8 mouse cellular contexts compared by ENCODE assay signal in the genomic region with DNA sequence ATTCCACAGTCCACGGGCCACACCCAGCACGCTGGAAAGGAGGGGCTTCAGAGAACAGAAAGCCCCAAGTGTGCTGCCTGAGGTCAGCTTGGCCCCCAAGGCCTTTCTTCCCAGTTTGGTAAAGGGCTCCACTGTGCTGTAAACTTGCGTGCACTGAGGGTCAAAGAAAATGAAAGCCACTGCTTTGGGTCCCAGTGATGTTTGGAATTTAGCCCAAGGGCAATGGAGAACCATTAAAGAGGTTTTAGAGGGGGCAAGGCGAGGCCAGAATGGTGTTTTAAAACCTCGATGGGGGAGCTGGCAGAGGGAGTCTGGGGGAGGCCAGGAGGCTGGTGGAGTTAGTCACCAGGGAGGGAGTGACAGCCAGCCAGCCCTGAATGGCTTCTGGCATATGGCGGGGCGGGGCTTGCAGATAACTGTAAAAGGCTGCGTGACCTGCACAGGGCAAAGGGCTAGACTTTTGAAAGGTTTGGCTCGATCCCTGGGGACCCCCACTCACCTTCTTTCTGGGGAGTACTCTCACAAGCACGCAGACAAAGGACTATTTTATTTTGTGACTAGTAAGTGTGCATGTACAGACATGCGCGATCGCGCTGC. TPM values are rescaled to one million over a fixed set of nuclear protein-coding genes. Genes with fewer than 3 reads are reported as not detected.
DNase-seq lines count a peak whose midpoint lies in the region; ATAC-seq and TF ChIP-seq lines count a peak whose summit lies in the region.
"Had no signal": no experiment of that assay in that cellular context is flagged by ENCODE, and none has a peak within 500 bp of the region (broad histone marks: within the 10 kb centered on the region; RNA-seq: fewer than 3 reads in every experiment).

No protein-coding gene starts in this region.

- 67% methylated on average over 14 of the region's 14 CpGs for WGBS in midbrain, embryonic 11.5 days
- WGBS in midbrain, postnatal 0 days = 60% methylated on average over 14 of the region's 14 CpGs
- 42% methylated on average over 14 of the region's 14 CpGs for whole genome bisulfite sequencing in embryonic facial prominence, embryonic 11.5 days
- 47% methylated on average over 14 of the region's 14 CpGs for WGBS in stomach, postnatal 0 days

- H3K27me3 ChIP-seq in midbrain, embryonic 11.5 days (ENCODE audit: control insufficient read depth, insufficient read depth, low read length) = no peaks in the 10 kb centered on the region
- no peaks in the 10 kb centered on the region for H3K27me3 ChIP-seq in midbrain, postnatal 0 days (ENCODE audit: insufficient read depth, low read length)
- no peaks in the 10 kb centered on the region for H3K27me3 ChIP-seq in embryonic facial prominence, embryonic 11.5 days (ENCODE audit: control insufficient read depth, insufficient read depth, low read length)
- H3K27me3 ChIP-seq in stomach, postnatal 0 days (ENCODE audit: control insufficient read depth, insufficient read depth, low read length) = no peaks in the 10 kb centered on the region
- H3K27me3 ChIP-seq: Patski had no signal

- TF ChIP-seq EP300 in stomach, postnatal 0 days (optimal IDR thresholded peaks at IDR 0.05) = no peak

- no peak overlapping the region for H3K4me2 ChIP-seq in midbrain, embryonic 11.5 days
- no peak overlapping the region for H3K4me2 ChIP-seq in midbrain, postnatal 0 days (ENCODE audit: low read depth, low read length, poor library complexity, severe bottlenecking)
- H3K4me2 ChIP-seq in embryonic facial prominence, embryonic 11.5 days (ENCODE audit: low read depth, low read length) = no peak overlapping the region
- H3K4me2 ChIP-seq in stomach, postnatal 0 days (replicated peaks; ENCODE audit: low read depth) = 0 out of 2 replicates have a peak overlapping the region, but pooled peaks have one; percentile 11

- H3K9ac ChIP-seq in midbrain, embryonic 11.5 days (ENCODE audit: low read length) = no peak overlapping the region
- no peak overlapping the region for H3K9ac ChIP-seq in midbrain, postnatal 0 days (replicated peaks; ENCODE audit: low read length, poor library complexity, severe bottlenecking)
- peak overlapping the region; percentile 25; the same call in 1 of the 2 replicates for H3K9ac ChIP-seq in embryonic facial prominence, embryonic 11.5 days (replicated peaks; ENCODE audit: low read length)
- no peak overlapping the region for H3K9ac ChIP-seq in stomach, postnatal 0 days (ENCODE audit: low read length)

- DNase-seq in midbrain, embryonic 11.5 days (ENCODE audit: low spot score, missing footprints) = peak; percentile 91
- no peak for DNase-seq in midbrain, postnatal 0 days (ENCODE audit: low spot score)
- DNase-seq in embryonic facial prominence, embryonic 11.5 days (ENCODE audit: low spot score) = peak; percentile 59
- DNase-seq in liver = peak; percentile 76
- DNase-seq in stomach, postnatal 0 days (ENCODE audit: low spot score) = peak; percentile 63
- no peak for DNase-seq in heart, postnatal 10 days
- no peak for DNase-seq in thymus, postnatal 25 days

- ATAC-seq in midbrain, embryonic 11.5 days (ENCODE audit: low FRiP score) = no peak
- no peak for ATAC-seq in midbrain, postnatal 0 days (ENCODE audit: low FRiP score)
- peak; percentile 58; the same call in 1 of the 2 replicates for ATAC-seq in embryonic facial prominence, embryonic 11.5 days (replicated peaks; ENCODE audit: insufficient number of reproducible peaks, low FRiP score, low TSS enrichment, low read depth)
- ATAC-seq in stomach, postnatal 0 days (ENCODE audit: low FRiP score, low TSS enrichment) = 0 out of 2 replicates have a peak, but pooled peaks have one; percentile 33
- ATAC-seq: Patski had no signal

- intact Hi-C loops in heart, postnatal 10 days (cut with DNase I) = no loop called here

- no peak overlapping the region for H3K27ac ChIP-seq in midbrain, embryonic 11.5 days (ENCODE audit: low read depth, low read length)
- no peak overlapping the region for H3K27ac ChIP-seq in midbrain, postnatal 0 days (ENCODE audit: low read depth, low read length)
- H3K27ac ChIP-seq in embryonic facial prominence, embryonic 11.5 days (replicated peaks; ENCODE audit: low read depth, low read length) = peak overlapping the region; percentile 28; the same call in 1 of the 2 replicates
- H3K27ac ChIP-seq in stomach, postnatal 0 days (replicated peaks) = no peak overlapping the region

- H3K9me3 ChIP-seq in midbrain, embryonic 11.5 days (ENCODE audit: control insufficient read depth, low read length) = no peaks in the 10 kb centered on the region
- H3K9me3 ChIP-seq in midbrain, postnatal 0 days (ENCODE audit: low read length) = no peaks in the 10 kb centered on the region
- H3K9me3 ChIP-seq in embryonic facial prominence, embryonic 11.5 days (replicated peaks; ENCODE audit: control insufficient read depth, low read length) = no peaks in the 10 kb centered on the region
- no peaks in the 10 kb centered on the region for H3K9me3 ChIP-seq in stomach, postnatal 0 days (ENCODE audit: control insufficient read depth, low read length)

- no peak for TF ChIP-seq CTCF in midbrain, postnatal 0 days (IDR thresholded peaks at IDR 0.05)
- no peak for TF ChIP-seq CTCF in stomach, postnatal 0 days (IDR thresholded peaks at IDR 0.05; ENCODE audit: low read depth)

- H3K4me1 ChIP-seq in midbrain, embryonic 11.5 days (ENCODE audit: control insufficient read depth, insufficient read depth, low read length) = peaks cover 7% of the 10 kb centered on the region
- H3K4me1 ChIP-seq in midbrain, postnatal 0 days (ENCODE audit: insufficient read depth, low read length) = no peaks in the 10 kb centered on the region
- peaks cover 6% of the 10 kb centered on the region; the same call in 1 of the 2 replicates for H3K4me1 ChIP-seq in embryonic facial prominence, embryonic 11.5 days (ENCODE audit: control insufficient read depth, insufficient read depth, low read length)
- H3K4me1 ChIP-seq in stomach, postnatal 0 days (replicated peaks; ENCODE audit: control insufficient read depth, insufficient read depth) = no peaks in the 10 kb centered on the region

- H3K4me3 ChIP-seq in midbrain, embryonic 11.5 days (ENCODE audit: low read depth, low read length) = no peak overlapping the region
- no peak overlapping the region for H3K4me3 ChIP-seq in midbrain, postnatal 0 days (ENCODE audit: low read depth, low read length)
- no peak overlapping the region for H3K4me3 ChIP-seq in embryonic facial prominence, embryonic 11.5 days (ENCODE audit: low read depth, low read length)
- H3K4me3 ChIP-seq in stomach, postnatal 0 days (ENCODE audit: low read depth, low read length) = no peak overlapping the region

- H3K36me3 ChIP-seq in midbrain, embryonic 11.5 days (ENCODE audit: control insufficient read depth, insufficient read depth, low read length) = no peaks in the 10 kb centered on the region
- no peaks in the 10 kb centered on the region for H3K36me3 ChIP-seq in midbrain, postnatal 0 days (ENCODE audit: insufficient read depth, low read length)
- no peaks in the 10 kb centered on the region for H3K36me3 ChIP-seq in embryonic facial prominence, embryonic 11.5 days (replicated peaks; ENCODE audit: control insufficient read depth, insufficient read depth, low read depth, low read length)
- H3K36me3 ChIP-seq in stomach, postnatal 0 days (ENCODE audit: control insufficient read depth, insufficient read depth, low read length) = no peaks in the 10 kb centered on the region

RNA-seq across cellular contexts. Expression of gene Eya2, which starts 47.2 kb away (rescaled TPM):
- polyA plus RNA-seq in midbrain, embryonic 11.5 days (2014; fragmentation: Nextera tagmentation; extraction: Ambion mirVana) = 6.9 and 8.3 TPM in 2 replicates
- total RNA-seq in midbrain, postnatal 0 days (2014; rRNA removed) = 12.0 and 21.6 TPM in 2 replicates
- polyA plus RNA-seq in midbrain, postnatal 0 days (2015; fragmentation: Nextera tagmentation; extraction: Ambion mirVana) = 6.0 and 7.1 TPM in 2 replicates
- 27.2 and 32.0 TPM in 2 replicates for polyA plus RNA-seq in embryonic facial prominence, embryonic 11.5 days (2014; fragmentation: Nextera tagmentation; extraction: Ambion mirVana)
- 15.5 and 21.6 TPM in 2 replicates for polyA plus RNA-seq in stomach, postnatal 0 days (2015; fragmentation: Nextera tagmentation; extraction: Ambion mirVana)
- total RNA-seq in heart, postnatal 10 days (2021) = 1 to 10 TPM; 2.7 to 3.3 TPM

Comparison
In these comparisons a context has a peak if more than half of its experiments do, and no peak if none do; other contexts are left out.
1. DNase-seq: peak in midbrain, embryonic 11.5 days (single experiment), embryonic facial prominence, embryonic 11.5 days (single experiment), liver (single experiment) and stomach, postnatal 0 days (single experiment); none in midbrain, postnatal 0 days (single experiment), heart, postnatal 10 days (0 of 2) and thymus, postnatal 25 days (single experiment).
2. ATAC-seq: peak in embryonic facial prominence, embryonic 11.5 days (single experiment) and stomach, postnatal 0 days (single experiment); none in midbrain, embryonic 11.5 days (single experiment) and midbrain, postnatal 0 days (single experiment).